Mouse (Mus musculus) cerebellum, adult 11 months (tissue): ENCODE measurements at regions not wholly inside any gene's neighbourhood (a gene's known extent, or its start where the extent isn't known, plus 50 kb on each side); places are given as distances from the start of the nearest gene placed in this dataset.

Experiments
- DNase-seq: peaks from one replicate; pipeline ENCODE4 v3.0.0; 2022

DNA sequence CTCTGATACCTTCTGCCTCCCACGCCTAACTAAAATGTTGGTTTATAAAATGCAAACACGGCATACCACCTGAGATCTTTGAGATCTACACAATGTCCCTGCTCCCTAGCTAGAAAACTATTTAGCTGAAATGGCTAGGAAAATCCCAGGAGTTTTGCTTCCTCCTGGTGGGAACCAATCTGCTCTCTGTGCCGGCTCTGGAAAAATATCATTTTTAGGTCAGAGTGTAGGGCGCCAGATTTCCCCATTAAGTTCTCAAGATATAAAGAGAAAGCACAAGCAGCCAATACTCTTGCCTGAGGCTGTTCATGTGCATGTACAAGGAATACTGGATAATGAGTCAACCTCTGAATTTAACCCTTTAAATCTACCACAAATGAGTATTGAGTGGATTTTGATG, 301.0 kb downstream of the 9330182O14Rik start:
- DNase-seq, result peak; percentile 18

DNA sequence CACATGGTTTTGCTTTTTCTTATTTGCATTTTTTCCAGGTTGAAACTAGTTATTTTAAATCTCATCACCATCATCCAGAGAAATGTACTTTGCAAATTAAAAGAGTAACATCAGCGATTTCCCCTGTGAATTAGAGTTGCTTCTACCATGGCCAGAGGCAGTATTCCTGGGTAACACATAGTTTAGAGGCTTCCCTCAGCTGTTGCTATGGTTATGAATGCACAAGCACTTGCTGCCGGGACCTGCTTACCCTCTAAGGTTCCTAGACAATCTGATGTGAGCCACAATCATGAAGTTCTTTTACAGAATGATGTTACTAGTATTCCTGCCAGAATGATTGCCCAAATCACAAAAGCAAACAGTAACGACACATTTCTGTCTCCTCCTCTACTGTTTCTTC, 302.5 kb downstream of the 9330182O14Rik start:
- DNase-seq, result no peak

DNA sequence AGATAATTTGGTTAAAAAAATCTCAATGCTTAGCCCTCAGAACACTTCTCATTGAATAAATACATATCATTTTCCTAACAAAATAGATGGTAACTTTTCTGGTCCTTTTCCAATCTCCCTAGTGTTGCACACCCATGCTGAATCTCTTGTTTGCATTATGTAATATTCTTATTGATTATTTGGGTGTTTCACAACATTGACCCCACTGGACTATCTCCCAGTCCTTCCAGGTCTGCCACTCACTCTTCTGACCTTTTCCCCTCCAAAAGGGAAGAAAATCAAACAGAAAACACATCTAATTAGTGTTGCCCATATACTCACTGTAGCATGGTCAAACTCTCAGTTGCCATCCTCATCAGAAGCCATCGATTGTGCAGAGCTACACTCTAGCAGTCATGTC, 305.7 kb downstream of the 9330182O14Rik start:
- DNase-seq, result no peak

DNA sequence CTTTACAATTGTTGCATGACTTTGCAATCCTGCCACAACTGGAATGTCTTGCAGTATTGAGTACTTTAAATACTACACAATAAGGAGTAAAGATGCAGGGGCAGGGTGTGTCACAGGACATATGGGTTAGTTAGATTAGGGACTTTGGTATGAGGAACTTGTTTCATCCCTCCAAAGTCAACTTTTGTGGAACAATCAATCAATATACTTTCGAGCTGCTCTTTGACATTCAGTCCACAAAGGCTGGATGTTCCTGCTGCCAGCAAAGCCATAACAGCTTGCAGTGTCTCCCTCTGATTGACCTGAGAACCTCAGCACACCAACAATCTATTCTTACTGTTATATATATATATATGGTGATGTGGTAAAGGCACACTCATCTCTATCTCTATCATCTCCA, 314.5 kb downstream of the 9330182O14Rik start:
- no peak for DNase-seq

DNA sequence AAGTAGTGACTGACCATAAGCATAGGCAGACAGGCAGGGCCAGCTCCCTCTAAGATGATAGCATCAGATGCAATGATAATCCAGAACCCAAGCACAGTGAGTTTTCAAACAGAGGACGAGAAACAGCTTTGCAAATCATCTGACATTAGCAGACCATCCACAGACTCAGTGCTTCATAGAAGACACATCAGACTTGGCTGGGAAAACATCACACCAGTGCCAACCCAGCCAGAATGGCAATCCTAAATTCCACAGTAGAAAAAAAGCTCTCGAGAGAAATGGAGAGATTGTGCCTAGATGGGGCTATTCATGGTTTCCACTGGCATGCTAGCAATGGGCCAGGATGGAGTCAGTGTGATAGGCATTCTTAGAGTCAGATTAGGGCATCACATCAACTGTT, 319.1 kb downstream of the 9330182O14Rik start:
- DNase-seq, result no peak

DNA sequence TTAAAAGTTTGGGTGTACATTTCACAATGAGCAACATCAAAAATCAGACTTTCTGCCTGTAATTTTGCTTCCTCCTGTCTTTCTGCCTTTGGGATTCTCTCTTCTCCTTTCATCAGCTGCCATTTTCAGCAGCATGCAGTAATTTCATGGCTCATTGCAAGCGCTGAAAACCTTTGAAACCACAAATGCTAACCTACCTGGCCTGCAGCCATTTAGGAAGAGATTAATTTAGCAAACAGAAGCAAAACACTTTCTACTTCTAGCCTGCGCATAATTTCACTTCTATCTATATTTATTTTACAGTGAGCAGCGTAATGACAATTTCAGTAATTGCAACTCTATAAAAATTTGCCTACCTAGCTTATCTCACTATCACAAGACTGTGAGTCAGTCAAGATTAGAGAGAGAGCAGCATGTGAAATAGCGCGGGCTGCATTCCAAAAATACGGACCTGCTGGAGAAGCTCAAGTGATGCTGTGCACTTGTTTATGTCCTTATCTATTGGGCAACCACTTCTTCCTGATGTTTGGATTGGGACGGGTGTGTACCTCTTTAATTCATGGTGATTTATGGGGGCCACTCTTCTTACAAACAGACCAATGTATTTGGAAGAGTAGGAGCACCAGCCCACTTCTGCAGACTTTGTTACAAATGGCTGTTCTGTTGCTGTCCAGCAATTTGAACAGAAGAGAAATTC, 341.6 kb downstream of the 9330182O14Rik start:
- DNase-seq, result peak; percentile 58

DNA sequence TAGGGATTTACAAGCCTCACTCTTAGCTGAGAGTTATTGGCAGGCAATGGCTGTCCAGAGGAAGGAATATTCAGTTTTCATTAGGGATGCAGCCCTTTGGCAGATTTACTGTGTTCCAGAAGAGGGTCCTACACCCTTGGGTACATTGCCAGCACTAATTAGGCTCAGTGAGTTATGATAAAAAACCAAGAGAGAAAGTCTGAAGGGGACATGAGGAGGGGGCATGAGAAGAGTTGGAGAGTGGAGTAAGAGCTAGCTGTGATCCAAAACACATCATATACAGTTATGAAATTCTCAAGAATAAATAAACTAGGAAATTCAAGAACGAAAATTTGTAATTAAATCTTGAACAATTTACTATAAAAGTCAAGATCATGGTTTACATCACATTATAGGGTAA, 346.2 kb downstream of the 9330182O14Rik start:
- no peak for DNase-seq

DNA sequence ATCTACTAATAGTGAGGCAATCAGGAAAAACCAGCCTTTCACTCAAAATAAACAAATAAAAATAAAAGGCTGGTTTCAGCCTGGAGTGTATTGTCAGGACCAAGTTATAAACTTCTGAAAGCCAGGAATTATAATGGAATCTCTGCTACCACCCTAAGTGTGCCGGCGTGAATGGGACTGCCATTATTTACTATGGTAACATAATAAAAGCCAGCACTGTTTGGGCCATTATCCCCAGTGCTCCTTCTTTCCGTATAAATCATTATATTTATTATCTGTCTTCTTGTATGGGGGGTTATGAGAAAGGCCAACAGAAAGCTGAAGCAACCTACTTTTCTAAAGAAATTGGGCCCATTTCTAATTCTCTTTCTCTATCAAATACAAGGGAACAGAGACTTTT, 347.1 kb downstream of the 9330182O14Rik start:
- DNase-seq, result no peak

DNA sequence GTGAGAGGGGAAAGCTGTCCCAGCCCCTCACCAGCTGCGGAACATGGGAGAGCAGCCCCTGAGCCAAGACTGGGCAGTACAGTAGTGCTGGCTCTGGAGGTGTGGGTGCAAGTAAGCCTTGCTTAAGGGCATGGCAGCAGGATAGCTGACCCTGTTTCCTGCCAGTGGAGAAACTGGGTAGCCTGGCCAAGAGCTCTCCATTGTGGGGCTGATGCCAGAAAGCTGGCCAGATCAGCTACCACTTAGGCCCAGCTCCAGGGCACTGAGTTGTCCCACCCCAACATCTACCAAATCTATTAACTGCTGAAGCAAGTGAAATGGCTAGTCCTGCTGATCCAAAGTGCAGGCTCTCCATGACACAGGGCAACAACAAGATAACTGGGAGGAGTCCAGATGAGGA, 351.8 kb downstream of the 9330182O14Rik start:
- no peak for DNase-seq

DNA sequence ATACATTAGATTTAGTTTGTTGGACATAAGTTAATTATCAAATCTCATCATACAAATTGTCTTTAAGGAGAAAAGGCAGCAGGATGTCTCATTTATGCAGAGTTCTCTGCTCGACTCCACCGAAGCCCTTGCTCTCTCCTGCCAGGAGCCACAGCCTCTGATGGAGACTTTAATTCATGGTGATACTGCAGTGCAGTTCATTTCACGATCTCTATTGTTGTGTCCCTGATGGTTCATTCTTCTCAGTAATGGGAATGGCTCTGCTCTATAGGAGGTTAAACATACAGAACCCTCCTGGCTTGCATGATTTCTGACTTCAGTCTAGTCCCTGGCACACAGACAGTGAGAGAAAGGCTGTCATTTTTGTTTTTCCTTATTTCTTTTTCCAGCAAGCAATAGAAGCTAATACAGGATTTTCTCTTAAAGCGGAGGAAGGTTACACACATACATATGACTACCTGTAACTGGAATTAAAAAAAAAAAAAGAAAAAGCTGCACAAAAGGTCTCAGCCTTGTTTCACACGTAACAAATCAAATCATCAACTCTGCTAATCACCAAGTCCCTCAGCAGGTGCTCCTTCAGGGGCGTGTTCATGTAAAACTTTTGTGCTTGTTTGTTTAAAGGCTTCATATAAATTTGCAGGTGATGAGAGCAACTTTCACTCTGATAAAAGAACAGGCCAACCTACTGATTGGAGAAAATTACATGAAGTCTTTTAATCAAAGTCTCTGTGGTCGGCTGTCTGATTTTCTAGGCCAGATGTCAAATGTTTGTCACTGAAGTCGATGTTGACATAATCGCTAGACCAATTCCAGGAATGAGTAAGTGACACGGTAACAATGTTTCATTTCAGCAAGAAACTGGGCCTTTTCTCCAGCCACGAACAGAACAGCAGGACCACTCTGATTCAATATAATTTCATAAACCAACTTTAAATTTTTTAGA, 367.3 kb downstream of the 9330182O14Rik start:
- no peak for DNase-seq

DNA sequence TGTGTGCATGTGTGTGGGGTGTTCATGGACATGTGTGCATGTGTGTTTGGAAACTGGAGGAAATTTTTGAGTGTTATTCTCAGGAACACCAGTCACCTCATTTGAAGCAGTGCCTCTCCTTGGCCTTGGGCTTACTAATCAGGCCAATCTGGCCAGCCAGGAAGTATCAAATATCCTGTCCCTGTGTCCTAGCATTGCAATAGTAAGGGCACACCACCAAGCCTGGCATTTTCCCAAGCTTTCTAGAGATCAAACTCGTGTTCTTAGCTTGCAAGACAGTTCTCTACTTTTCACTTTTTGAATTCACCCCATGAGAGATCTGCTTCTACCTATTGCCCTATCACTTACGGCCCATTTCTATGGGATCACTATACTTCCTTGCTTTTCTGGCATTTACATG, 376.7 kb downstream of the 9330182O14Rik start:
- DNase-seq, result no peak

DNA sequence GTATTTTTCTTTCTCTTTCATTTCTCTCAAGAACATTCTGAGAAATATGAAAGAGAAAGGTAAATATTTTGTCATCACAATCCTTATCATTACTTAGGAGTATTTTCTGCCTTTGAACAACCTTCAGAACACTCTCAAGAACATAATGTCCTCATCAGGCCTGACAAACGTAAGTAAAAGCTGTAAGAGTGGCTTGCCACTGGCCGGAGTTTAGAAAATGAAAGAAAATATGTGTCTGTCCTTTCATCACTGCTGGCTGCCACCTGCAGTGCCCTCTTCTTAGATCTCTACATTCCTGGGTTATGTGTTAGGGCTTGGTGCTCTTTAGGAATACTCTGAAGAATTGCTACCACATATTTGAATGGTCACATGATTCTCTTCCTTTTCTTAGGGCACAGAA, 390.2 kb downstream of the 9330182O14Rik start:
- no peak for DNase-seq

DNA sequence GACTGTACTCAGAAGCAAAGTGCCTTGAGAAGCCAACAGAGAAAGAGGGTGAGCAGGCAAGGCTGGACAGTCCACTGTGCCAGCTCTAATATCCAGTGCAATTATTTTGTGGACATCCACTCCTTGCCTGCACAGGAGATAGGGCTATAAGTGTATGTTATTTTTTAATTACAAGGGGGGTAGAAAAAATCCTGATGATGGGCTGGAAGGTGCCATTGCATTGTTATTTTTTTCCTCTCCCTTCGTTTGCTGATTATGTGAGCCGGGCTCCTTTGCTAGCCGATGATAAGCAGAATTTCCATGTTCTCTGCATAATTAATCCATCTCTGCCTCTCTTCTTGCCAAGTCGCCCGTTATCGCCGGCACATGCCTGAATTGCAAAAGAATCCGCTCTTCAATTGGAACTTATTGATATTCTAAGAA, 399.3 kb downstream of the 9330182O14Rik start:
- peak; percentile 38 for DNase-seq

DNA sequence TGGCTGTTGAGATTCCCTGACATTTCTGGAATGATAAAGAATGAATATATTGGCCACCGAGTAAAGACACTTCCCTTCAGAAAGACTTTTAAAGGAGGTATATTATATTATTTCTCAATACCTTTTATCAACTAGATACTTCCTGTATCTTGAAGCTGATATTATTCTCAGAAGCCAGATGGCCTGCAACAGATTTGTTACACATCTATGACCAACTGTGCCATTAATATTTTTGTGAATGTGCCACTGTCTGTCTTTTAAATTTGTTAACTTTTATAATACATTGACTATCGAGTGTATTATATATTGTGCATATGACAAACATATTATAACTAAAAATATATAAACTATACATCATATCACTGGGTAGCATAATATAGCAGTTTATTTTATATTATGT, 427.5 kb downstream of the 9330182O14Rik start:
- no peak for DNase-seq

DNA sequence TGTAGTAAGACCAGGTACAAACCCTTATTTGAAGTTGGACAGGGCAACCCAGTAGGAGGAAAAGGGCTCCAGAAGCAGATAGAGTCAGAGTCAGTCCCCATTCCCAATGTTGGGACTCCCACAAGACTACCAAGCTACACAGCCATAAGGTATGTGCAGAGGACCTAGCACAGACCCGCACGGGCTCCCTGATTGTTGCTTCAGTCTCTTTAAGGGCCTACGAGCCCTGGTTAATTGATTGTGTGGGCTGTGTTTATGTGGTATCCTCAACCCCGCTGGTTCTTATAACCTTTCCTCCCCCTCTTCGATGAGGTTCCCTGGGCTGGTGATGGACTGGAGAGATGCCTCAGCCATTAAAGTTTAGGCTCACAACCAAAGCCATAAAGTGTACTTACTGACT, 431.6 kb downstream of the 9330182O14Rik start:
- no peak for DNase-seq

DNA sequence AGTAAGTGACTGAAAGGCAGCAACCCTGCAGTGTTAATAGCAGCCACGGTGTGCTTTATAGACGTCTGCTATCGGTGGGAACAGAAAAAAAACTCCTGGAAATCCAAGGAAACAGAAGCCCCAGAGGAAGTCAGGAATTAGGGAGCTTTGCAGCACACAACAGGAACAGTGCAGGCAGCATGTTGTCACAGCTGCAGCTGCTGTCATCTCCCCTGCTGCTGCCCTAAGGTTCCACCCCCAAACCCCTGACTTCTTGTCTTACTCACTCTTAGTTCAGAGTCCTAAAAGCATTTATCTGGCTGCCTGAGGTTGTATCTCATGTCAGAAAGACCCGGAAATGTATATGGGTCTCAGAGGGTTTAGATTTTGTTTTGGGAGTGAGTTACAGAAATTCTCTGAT, 432.3 kb downstream of the 9330182O14Rik start:
- no peak for DNase-seq

DNA sequence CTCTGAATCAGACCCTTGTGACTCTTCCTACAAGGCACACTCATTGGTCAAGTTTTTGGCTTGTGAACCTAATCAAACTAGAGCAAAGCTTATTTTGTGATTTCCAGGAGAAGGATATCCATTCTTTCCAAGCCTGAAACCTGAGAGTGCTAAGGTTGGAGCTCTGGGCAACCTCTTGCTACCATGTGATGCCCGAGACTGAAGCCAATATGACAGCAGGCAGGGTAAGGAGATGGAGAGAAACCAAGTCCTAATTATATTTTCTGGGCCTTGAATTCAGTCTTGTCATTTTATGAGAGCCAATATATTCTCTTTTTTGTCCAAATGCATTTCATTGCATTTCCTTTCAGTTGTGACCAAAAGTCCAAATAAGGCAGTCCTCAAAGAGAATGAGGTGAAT, 434.5 kb downstream of the 9330182O14Rik start:
- peak; percentile 41 for DNase-seq
